ENCODE assay signal across 20 mouse cellular contexts in the genomic region with DNA sequence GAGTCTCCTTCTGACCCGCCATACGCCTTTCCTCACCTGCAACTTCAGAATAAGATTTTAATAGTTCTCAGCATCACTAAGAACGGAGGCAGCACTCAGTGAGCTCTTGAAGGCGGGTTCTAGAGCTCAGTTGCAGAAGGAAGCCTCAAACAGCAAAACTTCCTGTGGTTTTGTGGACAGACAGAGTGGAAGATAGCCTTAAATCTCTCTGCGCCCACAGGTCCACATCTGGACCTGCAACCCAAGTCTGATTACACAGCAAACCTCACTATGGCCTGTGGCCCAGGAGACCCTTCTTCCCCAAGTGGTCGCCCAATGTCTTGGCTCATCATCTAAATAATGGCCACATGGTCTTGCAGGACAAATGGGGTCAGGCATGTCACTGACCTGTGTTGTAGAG.
"Had no signal": no experiment of that assay in that cellular context is flagged by ENCODE, and none has a peak within 500 bp of the region (broad histone marks: within the 10 kb centered on the region; RNA-seq: fewer than 3 reads in every experiment).

No protein-coding gene starts in this region.

- H3K36me3 ChIP-seq: neural tube, embryonic 15.5 days had no signal

- H3K4me2 ChIP-seq: lung, embryonic 15.5 days; midbrain, embryonic 12.5 days; neural tube, embryonic 13.5 days; neural tube, embryonic 15.5 days; stomach, embryonic 15.5 days had no signal

- H3K9me3 ChIP-seq: lung, embryonic 15.5 days; midbrain, embryonic 10.5 days; midbrain, embryonic 12.5 days; neural tube, embryonic 13.5 days; stomach, embryonic 15.5 days had no signal

- H3K9ac ChIP-seq: liver, postnatal 0 days; lung, embryonic 15.5 days; midbrain, embryonic 12.5 days; neural tube, embryonic 13.5 days; neural tube, embryonic 15.5 days; stomach, embryonic 15.5 days had no signal

- DNase-seq: liver, postnatal 0 days; lung, adult 2 months; lung, postnatal 14 days; lung, postnatal 36 days; midbrain, embryonic 14.5 days; right cerebral cortex, postnatal 14 days; thymus, adult 2 months; thymus, postnatal 25 days; thymus, postnatal 4 days had no signal

- H3K4me3 ChIP-seq: lung, embryonic 15.5 days; midbrain, embryonic 10.5 days; midbrain, embryonic 12.5 days; myocyte; neural tube, embryonic 13.5 days; neural tube, embryonic 15.5 days; stomach, embryonic 15.5 days had no signal

- H3K4me1 ChIP-seq: lung, embryonic 15.5 days; midbrain, embryonic 10.5 days; midbrain, embryonic 12.5 days; neural tube, embryonic 13.5 days; neural tube, embryonic 15.5 days; stomach, embryonic 15.5 days had no signal

- H3K27me3 ChIP-seq: lung, embryonic 15.5 days; midbrain, embryonic 12.5 days; neural tube, embryonic 13.5 days; neural tube, embryonic 15.5 days; stomach, embryonic 15.5 days had no signal

- ATAC-seq: liver, postnatal 0 days; lung, postnatal 0 days; midbrain, embryonic 16.5 days had no signal

- H3K27ac ChIP-seq: lung, embryonic 15.5 days; macrophage; midbrain, embryonic 10.5 days; midbrain, embryonic 12.5 days; neural tube, embryonic 13.5 days; neural tube, embryonic 15.5 days; stomach, embryonic 15.5 days; stomach, postnatal 0 days had no signal
